Mouse (Mus musculus) left cerebral cortex, adult 18-20 months (tissue): ENCODE results near the gene Smtn. TPM values are rescaled to one million over a fixed set of nuclear protein-coding genes. Genes with fewer than 3 reads are reported as not detected.

Source experiments
- DNase-seq, 2 experiments: peaks; one replicate each; pipeline ENCODE4 v3.0.0; 2021 to 2022; ENCODE audit warnings: low spot score in 2 of 2, mixed read lengths in 1 of 2
- long read RNA-seq, 2 experiments: library from polyadenylated mRNA; stranded (forward); transcript quantifications; one replicate each; pipeline ENCODE4 v2.0.0; 2021
- total RNA-seq, 2 experiments: library from RNA; stranded (reverse); gene quantifications; 2 replicates each; pipeline ENCODE4 v1.2.3; 2021

Smtn gene
- 1 to 10 TPM; 6.0 to 6.5 TPM for total RNA-seq
- long read RNA-seq, experiment 1, partial matches to known transcripts = 3 of 8 reads
- long read RNA-seq, experiment 1, other reads (novel, unspliced or antisense) = 0 of 8 reads
- long read RNA-seq, experiment 2, partial matches to known transcripts = 1 of 3 reads
- long read RNA-seq, experiment 2, other reads (novel, unspliced or antisense) = 1 of 3 reads

DNA sequence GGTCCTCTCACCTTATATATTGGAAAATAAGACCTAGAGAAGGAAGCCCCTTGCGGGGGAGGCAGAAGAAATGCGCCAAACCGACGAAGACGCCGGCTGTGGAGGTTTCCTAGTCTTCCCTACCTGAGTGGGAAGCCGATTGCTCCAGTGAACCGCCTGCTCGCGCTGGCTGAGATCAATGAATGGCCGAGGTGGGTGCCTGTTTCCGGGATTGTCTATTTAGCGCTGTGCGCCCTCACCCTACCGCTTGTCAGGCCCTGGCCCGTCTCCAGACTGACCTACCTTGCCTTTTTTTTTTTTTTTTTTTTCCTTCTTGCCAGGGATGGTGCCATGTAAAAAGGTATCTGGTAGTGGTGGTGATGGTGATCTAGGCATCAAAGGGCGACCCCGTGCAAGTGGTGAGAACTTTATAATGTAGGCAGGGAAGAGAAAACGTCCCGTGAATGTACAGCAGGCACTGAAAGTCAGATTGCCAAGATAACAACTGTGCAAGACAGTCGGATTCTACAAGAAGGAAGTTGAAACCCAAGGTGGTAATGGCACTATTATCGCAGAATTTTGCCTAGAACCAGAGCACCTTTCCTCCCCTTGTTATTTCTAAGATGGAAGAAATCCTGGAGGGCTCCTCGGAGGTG lies at the start of gene Smtn:
Smtn (minus strand) TSS at position 162 of the 635 bp plus-strand sequence.
- no peak for DNase-seq

DNA sequence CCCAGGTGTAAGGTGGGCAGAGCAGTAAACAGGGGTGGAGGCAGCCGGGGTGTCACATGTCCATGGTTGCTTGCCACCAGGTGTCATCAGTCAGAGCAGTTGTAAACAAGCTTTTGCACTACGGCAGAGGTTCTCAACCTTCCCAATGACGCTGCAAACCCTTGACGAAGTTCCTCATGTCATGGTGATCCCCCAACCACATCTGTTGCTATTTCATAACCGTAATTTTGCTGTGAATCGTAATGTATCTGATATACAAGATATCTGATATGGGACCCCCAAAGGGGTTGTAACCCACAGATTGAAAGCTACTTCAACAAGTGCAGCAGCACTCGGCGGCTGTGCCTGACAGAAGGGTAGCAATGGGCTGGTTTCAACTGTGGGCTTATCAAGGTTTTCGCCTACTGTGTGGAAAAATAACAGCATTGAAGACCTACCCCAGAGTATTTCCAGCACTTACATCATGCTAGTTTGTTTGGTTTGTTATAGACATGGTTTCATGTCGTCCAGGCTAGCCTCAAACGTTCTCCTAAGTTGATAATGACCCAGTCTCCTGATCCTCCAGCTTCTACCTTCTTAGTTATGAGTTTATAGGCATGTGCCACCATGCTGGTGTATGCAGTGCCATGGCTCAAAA lies 47.7 kb upstream of the Smtn start:
- DNase-seq = no peak

DNA sequence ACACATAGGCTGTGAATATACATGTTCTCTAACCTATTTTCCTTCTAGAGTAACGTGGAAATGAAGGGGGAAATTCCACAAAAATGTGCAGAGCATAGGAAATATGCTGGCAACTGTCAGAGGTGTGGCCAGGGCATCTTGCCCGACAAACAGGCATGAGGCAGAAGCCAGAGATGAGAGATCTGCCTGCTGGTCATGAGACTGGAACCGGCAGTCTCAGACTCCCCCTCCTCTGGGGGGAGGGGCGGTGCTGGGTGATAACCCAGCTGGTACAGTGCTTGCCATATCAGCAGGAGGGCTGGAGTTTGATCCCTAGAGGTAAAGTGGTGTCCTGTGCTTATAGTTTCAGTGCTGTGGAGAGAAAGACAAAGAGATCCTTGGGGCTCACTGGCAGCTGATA lies 46.9 kb upstream of the Smtn start:
- DNase-seq = no peak

DNA sequence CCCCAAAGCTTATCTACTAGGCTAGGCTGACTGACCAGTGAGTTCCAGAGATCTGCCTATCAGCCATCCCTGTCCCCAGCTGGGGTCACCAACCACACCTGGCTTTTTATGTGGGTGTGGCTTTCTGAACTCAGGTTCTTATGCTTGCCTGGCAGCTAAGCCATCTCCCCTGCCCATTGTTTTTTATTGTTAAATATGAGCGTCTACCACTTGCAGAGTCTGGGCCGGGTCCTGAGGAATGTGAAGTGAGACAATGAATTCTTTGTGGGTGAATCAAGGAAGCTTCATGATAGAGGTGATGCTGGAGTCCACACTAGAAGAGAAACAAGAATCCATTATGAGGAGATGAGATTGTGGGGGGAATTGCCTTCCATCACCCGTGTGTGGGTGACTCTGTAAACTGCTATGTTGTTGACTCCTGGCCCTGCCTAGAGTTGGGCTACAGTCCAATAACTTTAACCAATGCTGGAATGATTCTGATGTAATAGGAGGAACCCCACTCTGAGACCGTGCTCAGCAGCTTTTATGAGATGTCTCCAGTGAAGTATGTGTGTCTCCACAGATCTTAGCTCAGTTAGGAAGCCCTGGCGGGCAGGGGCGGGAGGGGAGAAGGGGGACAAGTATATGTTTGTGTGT lies 45.7 kb upstream of the Smtn start:
- no peak for DNase-seq

DNA sequence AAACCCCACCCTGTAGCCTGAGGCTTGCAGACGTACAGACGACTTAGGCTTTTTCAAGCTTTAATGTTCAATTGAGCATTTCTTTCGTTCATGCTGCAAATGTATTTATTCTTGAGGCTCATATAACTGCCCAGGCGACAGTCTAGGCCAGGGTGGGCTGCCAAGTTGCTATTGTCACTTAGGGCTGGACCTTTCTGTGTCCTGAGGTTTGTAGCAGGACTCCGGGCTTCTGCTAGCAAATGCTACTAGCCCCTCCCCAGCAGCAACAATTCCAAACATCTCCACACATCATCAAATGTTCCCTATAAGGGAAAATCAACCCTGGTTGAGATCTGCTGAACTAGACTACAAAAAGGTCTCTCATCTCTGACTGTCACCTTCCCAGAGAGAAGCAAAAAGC lies 42.7 kb upstream of the Smtn start:
- no peak for DNase-seq

DNA sequence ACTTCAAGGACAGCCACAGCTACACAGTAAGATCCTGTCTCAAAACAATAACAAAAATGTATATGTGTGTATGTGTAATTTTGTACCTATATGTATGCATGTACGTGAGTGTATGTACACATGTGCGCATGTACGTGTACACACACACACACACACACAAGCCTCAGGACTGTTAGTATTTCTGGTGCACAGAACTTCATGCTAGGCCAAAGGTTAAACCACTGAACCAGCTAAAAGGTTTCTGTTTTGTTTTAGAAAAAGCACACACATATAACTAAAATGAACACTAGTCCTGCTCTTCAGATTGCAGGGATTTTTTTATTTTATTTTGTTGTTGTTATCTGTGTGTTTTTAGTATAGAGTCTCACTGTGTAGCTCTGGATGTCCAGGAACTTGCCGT lies 41.5 kb upstream of the Smtn start:
- no peak for DNase-seq

DNA sequence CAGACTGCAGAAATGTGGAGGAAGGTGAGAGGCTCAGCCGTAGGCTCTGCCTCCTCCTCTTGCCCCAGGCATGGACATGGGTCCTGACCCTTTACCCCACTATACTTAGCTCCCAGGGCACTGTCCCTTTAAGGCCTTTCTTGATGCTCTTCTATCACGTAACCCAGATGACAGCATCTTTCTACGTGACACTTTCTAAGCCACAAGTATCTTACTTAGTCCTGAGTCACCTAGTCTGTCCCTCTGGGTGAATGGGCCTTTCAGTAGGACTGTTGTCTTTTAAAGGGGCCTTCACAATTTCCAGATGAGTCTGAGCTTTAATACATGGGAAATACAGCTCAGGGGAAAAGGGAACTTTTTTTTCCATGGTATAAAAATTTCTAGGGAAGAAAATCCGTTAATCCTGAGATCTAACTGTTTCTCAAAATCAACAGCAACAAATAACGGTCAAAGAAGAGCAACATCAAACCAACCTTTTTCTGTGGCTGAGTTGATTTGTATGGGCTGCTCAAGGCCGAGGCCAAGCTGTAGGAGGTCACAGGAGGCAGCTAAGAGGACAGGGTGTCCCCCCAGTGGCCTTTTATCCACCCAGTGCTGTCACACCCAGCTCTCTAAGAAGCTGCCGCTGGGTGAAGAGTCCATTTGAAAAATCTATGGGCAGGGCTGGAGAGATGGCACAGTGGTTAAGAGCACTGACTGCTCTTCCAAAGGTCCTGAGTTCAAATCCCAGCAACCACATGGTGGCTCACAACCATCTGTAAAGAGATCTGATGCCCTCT lies 40.1 kb upstream of the Smtn start:
- no peak for DNase-seq

GRCm38 (mm10) chr11:3578050-3578725 lies 37.8 kb upstream of the Smtn start:
- no peak for DNase-seq

DNA sequence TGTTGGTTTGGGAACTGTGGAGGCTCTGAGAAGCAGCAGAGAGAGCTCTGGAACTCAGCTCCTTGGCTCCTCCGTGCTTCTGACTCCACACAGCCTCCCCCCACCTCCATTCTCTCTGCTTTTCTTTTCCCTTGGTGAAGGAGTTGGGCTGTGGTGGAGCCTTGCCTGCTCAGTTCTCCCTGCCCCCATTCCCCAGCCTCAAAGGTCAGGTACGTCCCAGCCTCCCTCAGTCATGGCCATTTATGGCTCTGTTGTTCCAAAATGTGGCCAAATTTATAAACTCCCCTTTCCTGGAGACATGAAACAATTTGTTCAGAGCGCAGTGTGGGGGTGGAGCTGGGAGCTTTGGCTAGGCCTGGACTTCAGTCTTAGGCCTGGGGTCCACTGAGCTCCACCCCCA lies 34.8 kb upstream of the Smtn start:
- DNase-seq = no peak

- no peak for DNase-seq
Observed at GRCm38 (mm10) chr11:3573092-3573491, 32.7 kb upstream of the Smtn start.

- DNase-seq = no peak
Observed at GRCm38 (mm10) chr11:3572181-3572580, 31.8 kb upstream of the Smtn start.

- DNase-seq = no peak
Observed at GRCm38 (mm10) chr11:3570321-3570720, 29.9 kb upstream of the Smtn start.

- peak; percentile 10 to 12 for DNase-seq
Observed at GRCm38 (mm10) chr11:3567896-3568295, 27.5 kb upstream of the Smtn start.

DNA sequence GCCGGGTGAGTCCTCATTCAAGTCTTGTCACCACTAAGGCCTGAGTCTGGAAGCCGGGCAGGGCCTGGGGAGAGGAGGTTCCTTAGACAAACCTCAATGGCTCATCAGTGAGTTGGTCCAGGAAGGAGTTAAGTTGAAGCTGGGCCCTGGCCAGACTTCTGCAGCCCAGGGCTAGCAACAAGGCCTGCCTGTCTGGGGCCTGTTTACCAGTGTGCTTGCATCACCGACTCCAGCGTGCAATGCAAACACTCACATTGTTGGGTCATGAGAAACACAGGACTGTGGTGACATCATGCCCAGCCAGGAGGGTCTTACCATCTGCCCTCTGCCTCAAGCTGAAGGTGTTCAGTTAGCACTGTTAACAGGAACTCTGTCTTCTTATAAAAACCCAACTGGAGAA lies 25.6 kb upstream of the Smtn start:
- DNase-seq = no peak

DNA sequence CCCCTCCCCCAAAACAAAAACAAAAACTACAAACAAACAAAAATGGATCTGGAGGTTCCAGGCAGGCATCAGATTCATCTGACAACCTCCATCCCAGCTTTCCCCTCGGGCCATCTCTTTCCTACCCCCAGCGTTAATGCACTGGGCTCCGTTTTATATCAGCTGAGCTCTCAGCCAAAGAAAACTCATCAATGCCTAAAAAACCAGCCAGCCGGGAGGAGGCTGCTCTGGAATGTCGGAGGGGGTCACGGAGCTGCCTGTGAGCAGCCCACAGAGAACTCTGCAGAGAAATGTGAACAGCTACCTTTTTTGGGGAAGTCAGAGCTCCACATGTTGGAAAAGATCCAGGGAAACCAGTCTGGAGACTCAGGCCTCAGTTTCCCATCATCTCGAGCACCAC lies 24.0 kb upstream of the Smtn start:
- DNase-seq = no peak

DNA sequence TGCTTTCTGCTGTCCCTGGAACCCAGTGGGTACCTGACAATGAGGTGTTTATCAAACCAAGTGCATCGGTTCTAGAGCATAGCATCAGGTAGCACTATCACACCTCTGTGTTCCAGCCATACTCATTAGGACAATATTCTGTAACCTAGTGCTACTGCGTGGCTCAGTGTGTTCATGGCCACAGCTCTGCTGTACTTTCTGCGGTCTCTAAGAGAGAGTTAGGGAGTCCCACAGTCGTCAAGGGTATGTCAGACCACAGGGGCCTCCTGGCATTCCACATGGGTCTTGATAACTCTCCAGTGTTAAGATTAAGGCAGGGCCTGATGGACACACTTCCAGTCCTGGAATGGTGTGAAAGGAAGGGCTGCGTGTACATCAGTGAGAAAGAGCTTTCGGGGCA lies 23.4 kb upstream of the Smtn start:
- DNase-seq = no peak

GRCm38 (mm10) chr11:3560202-3560601 lies 19.8 kb upstream of the Smtn start:
- DNase-seq = no peak

DNA sequence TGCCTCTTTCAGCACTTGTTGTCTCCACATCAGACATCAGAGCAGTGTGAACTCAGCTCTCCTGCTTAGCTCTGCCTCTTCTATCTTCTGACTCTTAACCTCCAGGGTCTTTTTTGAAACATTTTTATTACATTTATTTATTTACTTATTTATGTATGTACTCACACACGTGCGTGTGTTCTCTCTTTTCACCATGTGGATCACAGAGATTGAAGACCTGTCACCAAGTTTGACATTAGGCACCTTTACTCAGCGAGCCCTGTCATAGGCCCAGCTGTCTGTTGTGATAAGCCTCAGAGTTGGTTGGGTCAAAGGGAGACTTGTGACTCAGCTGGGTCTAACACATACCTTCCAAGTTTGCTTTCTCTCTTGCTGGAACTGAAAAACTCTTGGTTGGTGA lies 17.4 kb upstream of the Smtn start:
- no peak for DNase-seq

GRCm38 (mm10) chr11:3554976-3555375 lies 14.6 kb upstream of the Smtn start:
- no peak for DNase-seq

GRCm38 (mm10) chr11:3549791-3550190 lies 9.4 kb upstream of the Smtn start:
- DNase-seq = no peak
